Comparison of ENCODE assay signal across 15 mouse cellular contexts in the genomic region with DNA sequence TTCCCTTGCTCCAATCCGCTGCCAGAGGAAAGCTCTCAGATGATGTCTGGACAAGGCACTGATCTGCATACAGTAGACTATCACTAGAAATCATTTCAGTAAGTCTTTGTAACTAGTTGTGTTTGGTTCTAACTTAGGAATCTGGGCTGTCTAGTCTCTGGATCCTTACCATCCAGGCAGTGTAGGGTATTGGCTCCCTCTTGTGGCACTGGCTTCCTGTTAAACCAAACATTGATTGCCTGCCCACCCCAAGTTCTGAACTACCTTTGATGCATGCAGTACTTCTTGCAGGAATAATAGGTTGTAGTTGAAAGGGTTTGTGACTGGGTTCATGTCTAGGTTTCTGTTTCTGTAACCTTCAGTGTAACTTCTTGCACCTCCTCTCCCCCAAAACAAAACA.
DNase-seq lines count a peak whose midpoint lies in the region; ATAC-seq and TF ChIP-seq lines count a peak whose summit lies in the region.
"Had no signal": no experiment of that assay in that cellular context is flagged by ENCODE, and none has a peak within 500 bp of the region (broad histone marks: within the 10 kb centered on the region; RNA-seq: fewer than 3 reads in every experiment).

No protein-coding gene starts in this region.

- no peak overlapping the region for H3K4me3 ChIP-seq in intestine, postnatal 0 days (ENCODE audit: low read depth, low read length)
- H3K4me3 ChIP-seq in intestine, embryonic 16.5 days (ENCODE audit: low read length) = no peak overlapping the region
- H3K4me3 ChIP-seq: embryonic facial prominence, embryonic 12.5 days; forebrain, embryonic 13.5 days; midbrain, embryonic 12.5 days; neural tube, embryonic 13.5 days had no signal

- ATAC-seq in intestine, postnatal 0 days = no peak
- no peak for ATAC-seq in intestine, embryonic 16.5 days
- ATAC-seq: forebrain, embryonic 13.5 days; inflammation-experienced regulatory T-cells, adult 6 months had no signal

- H3K4me1 ChIP-seq in intestine, postnatal 0 days (replicated peaks; ENCODE audit: control insufficient read depth, insufficient read depth, low read length) = no peaks in the 10 kb centered on the region
- H3K4me1 ChIP-seq in intestine, embryonic 16.5 days (ENCODE audit: control insufficient read depth, insufficient read depth, low read length) = no peaks in the 10 kb centered on the region
- H3K4me1 ChIP-seq: embryonic facial prominence, embryonic 12.5 days; forebrain, embryonic 13.5 days; midbrain, embryonic 12.5 days; neural tube, embryonic 13.5 days had no signal

- no peak overlapping the region for H3K27ac ChIP-seq in intestine, postnatal 0 days (ENCODE audit: low read depth, low read length)
- H3K27ac ChIP-seq in intestine, embryonic 16.5 days (ENCODE audit: low read length) = no peak overlapping the region
- H3K27ac ChIP-seq: embryonic facial prominence, embryonic 12.5 days; forebrain, embryonic 13.5 days; liver, embryonic 14.5 days; midbrain, embryonic 12.5 days; neural tube, embryonic 13.5 days had no signal

- WGBS in intestine, postnatal 0 days = 46% methylated on average over 1 of the region's 1 CpGs
- 62% methylated on average over 1 of the region's 1 CpGs for WGBS in intestine, embryonic 16.5 days

- H3K9ac ChIP-seq in intestine, postnatal 0 days (ENCODE audit: low read depth, low read length) = no peak overlapping the region
- H3K9ac ChIP-seq in intestine, embryonic 16.5 days (ENCODE audit: low read depth, low read length) = no peak overlapping the region
- H3K9ac ChIP-seq: embryonic facial prominence, embryonic 12.5 days; forebrain, embryonic 13.5 days; liver, embryonic 14.5 days; midbrain, embryonic 12.5 days; neural tube, embryonic 13.5 days had no signal

- no peaks in the 10 kb centered on the region for H3K9me3 ChIP-seq in intestine, postnatal 0 days (ENCODE audit: control insufficient read depth)
- H3K9me3 ChIP-seq in intestine, embryonic 16.5 days (ENCODE audit: control insufficient read depth, low read length) = no peaks in the 10 kb centered on the region
- H3K9me3 ChIP-seq: embryonic facial prominence, embryonic 12.5 days; forebrain, embryonic 13.5 days; midbrain, embryonic 12.5 days; neural tube, embryonic 13.5 days had no signal

- DNase-seq in cerebellum, postnatal 10 days = peak; percentile 58 to 64
- no peak for DNase-seq in cerebellum, postnatal 25 days
- DNase-seq in right cerebral cortex, adult 18-20 months = peak; percentile 3
- no peak for DNase-seq in right cerebral cortex, adult 2 months (ENCODE audit: low spot score in 2 of 2)
- no peak for DNase-seq in urinary bladder, postnatal 4 days (ENCODE audit: low spot score in 2 of 2)
- no peak for DNase-seq in kidney, postnatal 25 days
- DNase-seq: kidney, postnatal 14 days had no signal

- peak; percentile 48 for TF ChIP-seq CTCF in intestine, postnatal 0 days (IDR thresholded peaks at IDR 0.05; ENCODE audit: low read depth)

- no peaks in the 10 kb centered on the region for H3K36me3 ChIP-seq in intestine, postnatal 0 days (ENCODE audit: control insufficient read depth, insufficient read depth)
- H3K36me3 ChIP-seq in intestine, embryonic 16.5 days (ENCODE audit: control insufficient read depth, insufficient read depth, low read length) = no peaks in the 10 kb centered on the region
- H3K36me3 ChIP-seq: embryonic facial prominence, embryonic 12.5 days; midbrain, embryonic 12.5 days; neural tube, embryonic 13.5 days had no signal

- no peak overlapping the region for H3K4me2 ChIP-seq in intestine, postnatal 0 days (replicated peaks; ENCODE audit: low read depth)
- no peak overlapping the region for H3K4me2 ChIP-seq in intestine, embryonic 16.5 days (ENCODE audit: low read depth, low read length)
- H3K4me2 ChIP-seq: embryonic facial prominence, embryonic 12.5 days; forebrain, embryonic 13.5 days; midbrain, embryonic 12.5 days; neural tube, embryonic 13.5 days had no signal

- H3K27me3 ChIP-seq in intestine, postnatal 0 days (replicated peaks; ENCODE audit: control insufficient read depth, insufficient read depth, low read length) = no peaks in the 10 kb centered on the region
- H3K27me3 ChIP-seq in intestine, embryonic 16.5 days (replicated peaks; ENCODE audit: control insufficient read depth, insufficient read depth, low read length) = no peaks in the 10 kb centered on the region
- H3K27me3 ChIP-seq: embryonic facial prominence, embryonic 12.5 days; forebrain, embryonic 13.5 days; midbrain, embryonic 12.5 days; neural tube, embryonic 13.5 days had no signal

Comparison
In these comparisons a context has a peak if more than half of its experiments do, and no peak if none do; other contexts are left out.
1. DNase-seq: peak in cerebellum, postnatal 10 days (2 of 2) and right cerebral cortex, adult 18-20 months (single experiment); none in cerebellum, postnatal 25 days (0 of 2), right cerebral cortex, adult 2 months (0 of 2), urinary bladder, postnatal 4 days (0 of 2) and kidney, postnatal 25 days (0 of 2).